Mouse (Mus musculus) kidney, adult 2 months (tissue): ENCODE data around the gene Gadl1. TPM values are rescaled to one million over a fixed set of nuclear protein-coding genes. Genes with fewer than 3 reads are reported as not detected.

Experiments used
- DNase-seq: peaks from one replicate; pipeline ENCODE4 v3.0.0; 2021
- H3K27ac ChIP-seq: fragments of 200-500 bp; 2 replicates; pipeline ENCODE4 v1.5.1; 2012; ENCODE audit warnings: low read depth, low read length, control low read depth, inconsistent platforms; ENCODE audit not compliant: insufficient read depth
- H3K27me3 ChIP-seq: fragments of 200-500 bp; replicated peaks from 2 replicates; pipeline ENCODE4 v1.6.1; 2012; ENCODE audit warnings: mild to moderate bottlenecking, moderate library complexity, low read length, inconsistent platforms; ENCODE audit not compliant: control insufficient read depth, insufficient read depth
- H3K36me3 ChIP-seq: fragments of 200-500 bp; 2 replicates; pipeline ENCODE4 v1.6.1; 2012; ENCODE audit warnings: mild to moderate bottlenecking, moderate library complexity, low read length, inconsistent platforms; ENCODE audit not compliant: control insufficient read depth, insufficient read depth
- H3K4me1 ChIP-seq: fragments of 200-500 bp; 2 replicates; pipeline ENCODE4 v1.6.1; 2011; ENCODE audit warnings: low read length; ENCODE audit not compliant: control insufficient read depth, insufficient read depth
- H3K4me3 ChIP-seq: fragments of 200-500 bp; 2 replicates; pipeline ENCODE4 v1.5.1; 2011; ENCODE audit warnings: mild to moderate bottlenecking, low read depth, low read length, control low read depth; ENCODE audit not compliant: insufficient read depth
- CTCF ChIP-seq: fragments of 200-500 bp; conservative IDR thresholded peaks from 2 replicates; pipeline ENCODE4 v1.5.1; 2011; ENCODE audit warnings: low read depth, mild to moderate bottlenecking, control low read depth, low read length, moderate library complexity, mixed read lengths; ENCODE audit not compliant: insufficient read depth, insufficient read length
- POLR2A ChIP-seq: fragments of 200-500 bp; IDR thresholded peaks from one replicate; pipeline ENCODE4 v1.6.1; 2011; ENCODE audit warnings: low read depth, low read length, control low read depth
- WGBS: fragments of 180-500 bp; shearing (Covaris S2); methylation state at CpG from one replicate; pipeline ENCODE4 v1.1.7; 2018; 5-methylcytosine and 5-hydroxymethylcytosine counted together
- polyA plus RNA-seq: library from polyadenylated mRNA; depleted of rRNA; stranded (reverse); fragments of >200 nt; gene quantifications from 2 replicates; pipeline ENCODE4 v1.2.3, GENCODE M21; 2012

Gene Gadl1
- polyA plus RNA-seq, 1 experiment, result not detected

DNA sequence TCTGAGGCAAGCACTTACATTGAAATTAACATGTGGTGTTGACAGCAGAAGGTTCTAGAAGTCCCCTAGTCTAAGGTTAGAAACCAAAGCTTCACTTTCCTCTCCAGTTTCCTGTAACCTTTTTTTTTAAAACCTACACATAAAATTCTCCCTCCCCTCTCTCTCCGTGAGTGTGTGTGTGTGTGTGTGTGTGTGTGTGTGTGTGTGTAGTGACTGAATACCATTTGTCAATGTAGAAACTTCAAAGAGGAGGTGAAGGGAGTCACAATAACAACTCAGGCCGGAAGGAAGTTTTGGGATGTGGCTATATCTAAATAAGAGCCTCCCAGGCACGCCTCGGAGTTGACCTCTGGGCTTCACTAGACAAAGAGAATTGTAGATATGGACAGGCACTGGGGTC lies 205.1 kb downstream of the Gadl1 start:
- peak; percentile 88 for DNase-seq
- Histone ChIP-seq H3K36me3 (peaks cover 1% of the 10 kb centered on the region; the same call in 1 of the 2 replicates), H3K4me1 (peaks cover 3% of the 10 kb centered on the region; the same call in 1 of the 2 replicates), H3K27me3 (no peaks in the 10 kb centered on the region), H3K4me3 (no peak overlapping the region), H3K27ac (no peak overlapping the region)
- 42% methylated on average over 4 of the region's 4 CpGs for WGBS
- no peak for TF ChIP-seq CTCF

DNA sequence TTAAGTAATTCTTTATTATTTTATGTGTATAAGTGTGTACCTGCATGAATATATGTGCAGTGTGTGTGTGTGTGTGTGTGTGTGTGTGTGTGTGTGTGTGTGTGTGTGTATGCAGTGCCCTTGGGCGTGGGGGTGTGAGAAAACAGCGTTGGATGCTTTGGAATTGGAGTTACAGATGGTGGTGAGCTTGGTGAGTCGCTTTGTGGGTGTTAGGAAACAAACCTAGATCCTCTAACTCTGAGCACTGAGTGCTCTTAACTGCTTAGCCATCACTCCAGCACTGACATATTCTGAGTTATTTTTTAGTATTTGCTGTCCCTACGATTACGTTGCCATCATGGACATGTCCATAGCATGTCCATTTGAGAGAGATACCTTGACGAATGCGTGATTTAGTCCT lies 206.6 kb downstream of the Gadl1 start:
- H3K36me3 ChIP-seq, result no peaks in the 10 kb centered on the region; the same call in 1 of the 2 replicates
- no peak overlapping the region for H3K4me3 ChIP-seq

GRCm38 (mm10) chr9:116118332-116118872 lies 209.1 kb downstream of the Gadl1 start:
- TF ChIP-seq POLR2A, result no peak
- no peak for TF ChIP-seq CTCF
- Histone ChIP-seq H3K4me3 (no peak overlapping the region), H3K4me1 (peaks cover 9% of the 10 kb centered on the region; the same call in 1 of the 2 replicates), H3K27ac (no peak overlapping the region), H3K27me3 (no peaks in the 10 kb centered on the region), H3K36me3 (no peaks in the 10 kb centered on the region; the same call in 1 of the 2 replicates)
- no peak for DNase-seq
- 79% methylated on average over 8 of the region's 8 CpGs for WGBS

More for the DNA sequence above, 206.6 kb downstream of the Gadl1 start:
- no peaks in the 10 kb centered on the region for H3K27me3 ChIP-seq
- H3K27ac ChIP-seq, result no peak overlapping the region
- no peak for DNase-seq
- peaks cover 9% of the 10 kb centered on the region; the same call in 1 of the 2 replicates for H3K4me1 ChIP-seq
- no peak for TF ChIP-seq POLR2A
- no peak for TF ChIP-seq CTCF
- WGBS, result 92% methylated on average over 7 of the region's 7 CpGs

GRCm38 (mm10) chr9:116119990-116120389 lies 210.7 kb downstream of the Gadl1 start:
- H3K27me3 ChIP-seq, result no peaks in the 10 kb centered on the region
- no peak overlapping the region for H3K4me3 ChIP-seq
- H3K27ac ChIP-seq, result no peak overlapping the region
- no peaks in the 10 kb centered on the region; the same call in 1 of the 2 replicates for H3K36me3 ChIP-seq
- TF ChIP-seq CTCF (no peak), POLR2A (no peak)
- peaks cover 9% of the 10 kb centered on the region; the same call in 1 of the 2 replicates for H3K4me1 ChIP-seq
- 77% methylated on average over 7 of the region's 7 CpGs for WGBS
- no peak for DNase-seq

DNA sequence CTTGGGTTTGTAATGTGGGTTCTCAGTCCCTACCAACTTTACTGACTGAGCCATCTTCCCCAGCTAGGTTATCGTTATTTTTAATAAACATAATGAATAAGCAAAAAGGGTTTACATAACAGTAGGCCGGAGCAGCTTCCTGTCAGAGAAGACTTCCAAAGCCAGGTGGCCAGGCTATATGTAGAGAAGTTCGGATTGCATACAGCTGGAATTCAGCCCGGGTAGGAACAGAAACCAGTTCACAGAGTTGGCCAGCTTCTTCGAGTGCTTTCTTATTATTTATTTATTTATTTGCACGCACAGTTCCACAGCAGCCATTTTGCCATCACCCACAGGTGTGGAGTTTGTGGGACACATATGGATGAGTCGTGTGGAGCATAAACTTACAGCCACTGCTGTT lies 212.2 kb downstream of the Gadl1 start:
- H3K4me1 ChIP-seq, result peaks cover 9% of the 10 kb centered on the region; the same call in 1 of the 2 replicates
- no peak for DNase-seq
- H3K27ac ChIP-seq, result no peak overlapping the region
- WGBS, result 87% methylated on average over 7 of the region's 7 CpGs
- no peak overlapping the region for H3K4me3 ChIP-seq
- H3K27me3 ChIP-seq, result no peaks in the 10 kb centered on the region
- no peaks in the 10 kb centered on the region; the same call in 1 of the 2 replicates for H3K36me3 ChIP-seq
- TF ChIP-seq CTCF, result no peak
- no peak for TF ChIP-seq POLR2A

- TF ChIP-seq CTCF (0 out of 2 replicates have a peak, but pooled peaks have one; percentile 17), POLR2A (no peak)
- H3K36me3 ChIP-seq, result no peaks in the 10 kb centered on the region; the same call in 1 of the 2 replicates
- 60% methylated on average over 6 of the region's 6 CpGs for WGBS
- H3K4me1 ChIP-seq, result peaks cover 9% of the 10 kb centered on the region; the same call in 1 of the 2 replicates
- H3K4me3 ChIP-seq, result no peak overlapping the region
- DNase-seq, result no peak
- H3K27me3 ChIP-seq, result no peaks in the 10 kb centered on the region
- no peak overlapping the region for H3K27ac ChIP-seq
Observed at GRCm38 (mm10) chr9:116122544-116122943, 213.3 kb downstream of the Gadl1 start.

GRCm38 (mm10) chr9:116122969-116123589 lies 213.8 kb downstream of the Gadl1 start:
- Histone ChIP-seq H3K36me3 (no peaks in the 10 kb centered on the region; the same call in 1 of the 2 replicates), H3K27me3 (no peaks in the 10 kb centered on the region), H3K27ac (no peak overlapping the region), H3K4me3 (no peak overlapping the region), H3K4me1 (peaks cover 9% of the 10 kb centered on the region; the same call in 1 of the 2 replicates)
- DNase-seq, result no peak
- WGBS, result 52% methylated on average over 9 of the region's 9 CpGs
- TF ChIP-seq CTCF (no peak), POLR2A (no peak)
